26 mouse cellular contexts compared by ENCODE assay signal in the genomic region with DNA sequence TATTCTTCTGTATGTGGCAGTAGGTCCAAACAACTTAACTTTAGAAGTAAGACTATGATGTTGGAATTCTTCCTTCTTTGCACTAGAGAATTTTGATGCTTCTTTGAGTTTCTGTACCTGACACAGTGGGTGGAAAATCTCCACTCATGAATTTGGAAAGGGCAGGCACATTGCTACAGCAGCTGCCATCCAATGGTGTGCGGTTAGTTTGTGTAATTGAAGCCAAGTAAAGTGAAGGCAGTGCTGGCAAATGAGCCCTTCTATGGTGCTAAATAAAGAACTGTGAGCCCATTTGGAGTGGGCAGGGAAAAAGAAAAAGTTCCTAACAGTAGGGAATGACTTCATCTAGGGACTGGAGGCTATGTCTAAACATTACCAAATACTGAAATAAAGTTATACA.
DNase-seq lines count a peak whose midpoint lies in the region; ATAC-seq and TF ChIP-seq lines count a peak whose summit lies in the region.
"Had no signal": no experiment of that assay in that cellular context is flagged by ENCODE, and none has a peak within 500 bp of the region (broad histone marks: within the 10 kb centered on the region; RNA-seq: fewer than 3 reads in every experiment).

No protein-coding gene starts in this region.

- no peak overlapping the region for H3K4me3 ChIP-seq in midbrain, embryonic 11.5 days (ENCODE audit: low read depth, low read length)
- H3K4me3 ChIP-seq in midbrain, embryonic 13.5 days (replicated peaks) = no peak overlapping the region
- no peak overlapping the region for H3K4me3 ChIP-seq in left cerebral cortex, adult 2 months
- H3K4me3 ChIP-seq in gastrocnemius, adult 2 months = no peak overlapping the region
- H3K4me3 ChIP-seq: embryonic facial prominence, embryonic 13.5 days; forebrain, embryonic 15.5 days; heart, embryonic 15.5 days; limb, embryonic 13.5 days; liver, embryonic 12.5 days; midbrain, embryonic 10.5 days had no signal

- intact Hi-C loops in left cerebral cortex, adult 2 months (cut with DNase I) = loop anchor here (1.0 to 5.0 kb wide), 3 partner anchors 22 to 175 kb away; no protein-coding TSS in a partner anchor
- intact Hi-C loops in gastrocnemius, adult 2 months (cut with DNase I) = no loop called here

- H3K27me3 ChIP-seq in midbrain, embryonic 11.5 days (ENCODE audit: control insufficient read depth, insufficient read depth, low read length) = no peaks in the 10 kb centered on the region
- no peaks in the 10 kb centered on the region for H3K27me3 ChIP-seq in midbrain, embryonic 13.5 days
- H3K27me3 ChIP-seq: embryonic facial prominence, embryonic 13.5 days; forebrain, embryonic 15.5 days; heart, embryonic 15.5 days; limb, embryonic 13.5 days; liver, embryonic 12.5 days had no signal

- peak; percentile 43 for DNase-seq in layer of hippocampus, adult 11-12 months (ENCODE audit: low spot score)
- no peak for DNase-seq in layer of hippocampus, adult 9-10 months (ENCODE audit: low spot score)
- DNase-seq in midbrain, embryonic 11.5 days (ENCODE audit: low spot score, missing footprints) = peak; percentile 21
- peak; percentile 12 to 38 for DNase-seq in left cerebral cortex, adult 2 months (ENCODE audit: extremely low spot score in 1 of 2, low spot score in 2 of 2)
- DNase-seq in right cerebral cortex, postnatal 25 days = peak; percentile 47
- DNase-seq in urinary bladder, postnatal 36 days (ENCODE audit: low spot score in 2 of 2) = no peak
- DNase-seq in gastrocnemius, adult 2 months = no peak
- DNase-seq: adrenal gland, postnatal 10 days; cerebellum, adult 2 months; cerebellum, postnatal 25 days; heart, postnatal 4 days; kidney, adult 2 months; lung, adult 18-20 months; lung, postnatal 10 days; thymus, postnatal 14 days had no signal

- no peak for ATAC-seq in midbrain, embryonic 11.5 days (ENCODE audit: low FRiP score)
- ATAC-seq in midbrain, embryonic 13.5 days = no peak
- ATAC-seq: forebrain, embryonic 15.5 days; inflammation-experienced regulatory T-cells, adult 6 months; liver, embryonic 12.5 days had no signal

- H3K9me3 ChIP-seq in midbrain, embryonic 11.5 days (ENCODE audit: control insufficient read depth, low read length) = no peaks in the 10 kb centered on the region
- H3K9me3 ChIP-seq in midbrain, embryonic 13.5 days = no peaks in the 10 kb centered on the region
- H3K9me3 ChIP-seq: embryonic facial prominence, embryonic 13.5 days; forebrain, embryonic 15.5 days; heart, embryonic 15.5 days; limb, embryonic 13.5 days; liver, embryonic 12.5 days; midbrain, embryonic 10.5 days had no signal

- WGBS in midbrain, embryonic 11.5 days = 97% methylated on average over 1 of the region's 1 CpGs
- WGBS in midbrain, embryonic 13.5 days = 91% methylated on average over 1 of the region's 1 CpGs

- no peaks in the 10 kb centered on the region for H3K4me1 ChIP-seq in midbrain, embryonic 11.5 days (ENCODE audit: control insufficient read depth, insufficient read depth, low read length)
- no peaks in the 10 kb centered on the region for H3K4me1 ChIP-seq in midbrain, embryonic 13.5 days (replicated peaks)
- H3K4me1 ChIP-seq: embryonic facial prominence, embryonic 13.5 days; forebrain, embryonic 15.5 days; heart, embryonic 15.5 days; limb, embryonic 13.5 days; liver, embryonic 12.5 days; midbrain, embryonic 10.5 days had no signal

- H3K9ac ChIP-seq in midbrain, embryonic 11.5 days (ENCODE audit: low read length) = no peak overlapping the region
- H3K9ac ChIP-seq in midbrain, embryonic 13.5 days (replicated peaks) = no peak overlapping the region
- H3K9ac ChIP-seq: embryonic facial prominence, embryonic 13.5 days; forebrain, embryonic 15.5 days; heart, embryonic 15.5 days; hindbrain, embryonic 14.5 days; limb, embryonic 13.5 days; liver, embryonic 12.5 days had no signal

- no peak for TF ChIP-seq CTCF in left cerebral cortex, adult 2 months (IDR thresholded peaks at IDR 0.05)
- no peak for TF ChIP-seq CTCF in gastrocnemius, adult 2 months (IDR thresholded peaks at IDR 0.05)

- H3K36me3 ChIP-seq in midbrain, embryonic 11.5 days (ENCODE audit: control insufficient read depth, insufficient read depth, low read length) = no peaks in the 10 kb centered on the region
- no peaks in the 10 kb centered on the region for H3K36me3 ChIP-seq in midbrain, embryonic 13.5 days
- H3K36me3 ChIP-seq: embryonic facial prominence, embryonic 13.5 days; forebrain, embryonic 15.5 days; heart, embryonic 15.5 days; limb, embryonic 13.5 days; liver, embryonic 12.5 days; midbrain, embryonic 10.5 days had no signal

- H3K4me2 ChIP-seq in midbrain, embryonic 11.5 days = no peak overlapping the region
- H3K4me2 ChIP-seq in midbrain, embryonic 13.5 days (replicated peaks) = no peak overlapping the region
- H3K4me2 ChIP-seq: embryonic facial prominence, embryonic 13.5 days; forebrain, embryonic 15.5 days; heart, embryonic 15.5 days; hindbrain, embryonic 14.5 days; limb, embryonic 13.5 days; liver, embryonic 12.5 days had no signal

- H3K27ac ChIP-seq in midbrain, embryonic 11.5 days (ENCODE audit: low read depth, low read length) = no peak overlapping the region
- no peak overlapping the region for H3K27ac ChIP-seq in midbrain, embryonic 13.5 days
- H3K27ac ChIP-seq in left cerebral cortex, adult 2 months = no peak overlapping the region
- H3K27ac ChIP-seq in gastrocnemius, adult 2 months = no peak overlapping the region
- H3K27ac ChIP-seq: embryonic facial prominence, embryonic 13.5 days; forebrain, embryonic 15.5 days; heart, embryonic 15.5 days; hindbrain, embryonic 14.5 days; kidney, postnatal 0 days; limb, embryonic 13.5 days; liver, embryonic 12.5 days; midbrain, embryonic 10.5 days; stomach, postnatal 0 days had no signal

Comparison
In these comparisons a context has a peak if more than half of its experiments do, and no peak if none do; other contexts are left out.
1. DNase-seq: peak in layer of hippocampus, adult 11-12 months (single experiment), midbrain, embryonic 11.5 days (single experiment), left cerebral cortex, adult 2 months (2 of 2) and right cerebral cortex, postnatal 25 days (single experiment); none in layer of hippocampus, adult 9-10 months (single experiment), urinary bladder, postnatal 36 days (0 of 2) and gastrocnemius, adult 2 months (single experiment).